Mouse (Mus musculus): ENCODE data around the gene Cib3. TPM values are rescaled to one million over a fixed set of nuclear protein-coding genes. Genes with fewer than 3 reads are reported as not detected.
A peak's percentile ranks its signal among the peaks of the same experiment; 100 is the strongest.

The Cib3 gene
- polyA plus RNA-seq, 1 experiment from 2014 or later = not detected

GRCm38 (mm10) chr8:72160707-72161697 lies 51.6 kb downstream of the Cib3 start, which contains the start of gene Rab8a:
TSS of gene Rab8a (plus strand) at chr8:72161200.
- H3K36me3 ChIP-seq = peaks cover 6% of the 10 kb centered on the region; the same call in 1 of the 2 replicates
- peak within 1 kb of the TSS; percentile 80 for H3K4me2 ChIP-seq (replicated peaks)
- peaks cover 15% of the 10 kb centered on the region for H3K4me1 ChIP-seq
- H3K9ac ChIP-seq (replicated peaks) = peak within 1 kb of the TSS; percentile 94
- H3K27ac ChIP-seq (replicated peaks) = peak within 1 kb of the TSS; percentile 65
- H3K27me3 ChIP-seq = no peaks in the 10 kb centered on the region
- peak; percentile 99 for ATAC-seq (ENCODE audit: low FRiP score, low read depth)
- peak within 1 kb of the TSS; percentile 90 for H3K4me3 ChIP-seq
- WGBS = under 1% methylated on average over 82 of the region's 82 CpGs
- H3K9me3 ChIP-seq = no peaks in the 10 kb centered on the region

DNA sequence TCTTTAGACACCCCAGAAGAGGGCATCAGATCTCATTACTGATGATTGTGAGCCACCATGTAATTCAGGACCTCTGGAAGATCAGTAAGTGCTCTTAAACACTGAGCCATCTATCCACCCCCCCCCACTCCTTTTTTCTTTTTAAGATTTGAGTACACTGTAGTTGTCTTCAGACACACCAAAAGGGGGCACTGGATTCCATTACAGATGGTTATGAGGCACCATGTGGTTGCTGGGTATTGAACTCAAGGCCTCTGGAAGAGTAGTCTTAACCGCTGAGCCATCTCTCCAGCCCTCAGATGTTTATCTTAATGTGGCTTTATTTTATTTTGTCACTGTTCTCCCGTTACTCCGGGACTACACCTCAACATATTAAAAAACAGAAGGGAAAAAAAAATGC lies 52.6 kb downstream of the Cib3 start:
- ATAC-seq (ENCODE audit: low FRiP score, low read depth) = no peak
- H3K4me1 ChIP-seq = peaks cover 15% of the 10 kb centered on the region
- H3K9ac ChIP-seq (replicated peaks) = no peak overlapping the region
- H3K9me3 ChIP-seq = no peaks in the 10 kb centered on the region
- H3K4me3 ChIP-seq = peak overlapping the region; percentile 38
- peak overlapping the region; percentile 52 for H3K4me2 ChIP-seq (replicated peaks)
- H3K27me3 ChIP-seq = no peaks in the 10 kb centered on the region
- peaks cover 6% of the 10 kb centered on the region; the same call in 1 of the 2 replicates for H3K36me3 ChIP-seq
- WGBS = 73% methylated on average over 3 of the region's 3 CpGs
- no peak overlapping the region for H3K27ac ChIP-seq (replicated peaks)

DNA sequence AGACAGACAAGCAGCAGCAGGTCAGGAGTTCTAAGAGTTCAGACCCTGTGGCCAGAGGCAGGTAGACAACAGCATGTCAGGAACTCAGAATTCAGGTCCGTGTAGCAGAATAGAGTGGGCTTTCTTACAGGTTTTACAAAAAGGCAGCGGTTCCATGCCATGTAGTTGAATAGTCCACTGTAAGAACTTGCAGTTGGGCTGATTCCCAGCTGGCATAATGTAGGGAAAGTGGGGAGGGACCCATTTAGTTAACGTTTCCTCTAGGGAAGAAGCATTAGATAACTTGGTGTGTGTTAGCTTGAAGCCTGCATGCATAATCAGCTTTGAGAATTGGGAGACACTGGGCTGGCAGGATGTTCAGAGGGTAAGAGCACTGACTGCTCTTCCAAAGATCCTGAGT lies 53.9 kb downstream of the Cib3 start:
- H3K4me2 ChIP-seq (replicated peaks) = no peak overlapping the region
- ATAC-seq (ENCODE audit: low FRiP score, low read depth) = no peak
- H3K4me3 ChIP-seq = no peak overlapping the region
- no peaks in the 10 kb centered on the region for H3K9me3 ChIP-seq
- no peaks in the 10 kb centered on the region for H3K27me3 ChIP-seq
- H3K36me3 ChIP-seq = 0 out of 2 replicates have a peak, but pooled peaks cover under 1% of the 10 kb centered on the region
- no peak overlapping the region for H3K27ac ChIP-seq (replicated peaks)
- no peak overlapping the region for H3K9ac ChIP-seq (replicated peaks)
- WGBS = 81% methylated on average over 3 of the region's 3 CpGs
- peaks cover 15% of the 10 kb centered on the region for H3K4me1 ChIP-seq

DNA sequence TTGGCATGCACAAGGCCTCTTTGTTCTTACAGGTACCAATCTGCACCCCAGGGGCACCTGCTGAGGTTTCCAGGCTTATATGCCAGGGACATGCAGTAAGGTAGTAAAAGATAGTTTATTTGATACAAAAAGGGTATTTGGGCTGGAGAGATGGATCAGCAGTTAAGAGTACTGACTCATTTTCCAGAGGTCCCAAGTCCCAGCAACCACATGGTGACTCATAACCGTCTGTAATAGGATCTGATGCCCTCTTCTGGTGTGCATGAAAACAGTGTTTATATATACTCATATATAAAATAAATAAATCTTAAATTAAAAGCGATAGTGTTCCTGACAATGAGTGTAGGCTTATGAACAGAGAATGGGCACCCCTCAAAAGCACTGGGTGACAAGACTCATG lies 54.5 kb downstream of the Cib3 start:
- WGBS = 89% methylated on average over 2 of the region's 2 CpGs
- no peak overlapping the region for H3K27ac ChIP-seq (replicated peaks)
- no peaks in the 10 kb centered on the region for H3K9me3 ChIP-seq
- no peak for ATAC-seq (ENCODE audit: low FRiP score, low read depth)
- H3K4me2 ChIP-seq (replicated peaks) = no peak overlapping the region
- H3K4me3 ChIP-seq = no peak overlapping the region
- 0 out of 2 replicates have a peak, but pooled peaks cover 7% of the 10 kb centered on the region for H3K36me3 ChIP-seq
- no peak overlapping the region for H3K9ac ChIP-seq (replicated peaks)
- H3K4me1 ChIP-seq = peaks cover 15% of the 10 kb centered on the region
- no peaks in the 10 kb centered on the region for H3K27me3 ChIP-seq

Other genes starting within 250 kb of the Cib3 start
- gene Cyp4f18, start 203.2 kb downstream of the Cib3 start, polyA plus RNA-seq (2016; fragmentation: Nextera tagmentation; extraction: Ambion mirVana) = 0.63 and 1.2 TPM in 2 replicates
- not detected in 2 replicates for gene Olfr372, start 171.6 kb downstream of the Cib3 start, polyA plus RNA-seq (2016; fragmentation: Nextera tagmentation; extraction: Ambion mirVana)
- not detected in 2 replicates for gene Olfr373, start 129.7 kb downstream of the Cib3 start, polyA plus RNA-seq (2016; fragmentation: Nextera tagmentation; extraction: Ambion mirVana)
- gene Olfr374, start 105.8 kb downstream of the Cib3 start, polyA plus RNA-seq (2016; fragmentation: Nextera tagmentation; extraction: Ambion mirVana) = not detected in 2 replicates
- 415 and 450 TPM in 2 replicates for gene Tpm4, start 77.9 kb downstream of the Cib3 start, polyA plus RNA-seq (2016; fragmentation: Nextera tagmentation; extraction: Ambion mirVana)
- gene Rab8a, start 51.6 kb downstream of the Cib3 start, polyA plus RNA-seq (2016; fragmentation: Nextera tagmentation; extraction: Ambion mirVana) = 113 and 122 TPM in 2 replicates
- gene Hsh2d, start 23.2 kb downstream of the Cib3 start, polyA plus RNA-seq (2016; fragmentation: Nextera tagmentation; extraction: Ambion mirVana) = not detected in 2 replicates
- not detected in 2 replicates for gene Gm11034, start 799 bp upstream of the Cib3 start, polyA plus RNA-seq (2016; fragmentation: Nextera tagmentation; extraction: Ambion mirVana)
- 87.2 and 89.6 TPM in 2 replicates for gene Fam32a, start 6.9 kb upstream of the Cib3 start, polyA plus RNA-seq (2016; fragmentation: Nextera tagmentation; extraction: Ambion mirVana)
- 210 and 211 TPM in 2 replicates for gene Ap1m1, start 27.2 kb upstream of the Cib3 start, polyA plus RNA-seq (2016; fragmentation: Nextera tagmentation; extraction: Ambion mirVana)
- 25.7 and 32.3 TPM in 2 replicates for gene Gm10282, start 92.4 kb upstream of the Cib3 start, polyA plus RNA-seq (2016; fragmentation: Nextera tagmentation; extraction: Ambion mirVana)
- gene Klf2, start 106.2 kb upstream of the Cib3 start, polyA plus RNA-seq (2016; fragmentation: Nextera tagmentation; extraction: Ambion mirVana) = 8.8 and 9.2 TPM in 2 replicates
- 72.9 and 73.2 TPM in 2 replicates for gene Eps15l1, start 208.6 kb upstream of the Cib3 start, polyA plus RNA-seq (2016; fragmentation: Nextera tagmentation; extraction: Ambion mirVana)
- 1.4 and 1.7 TPM in 2 replicates for gene Calr3, start 231.0 kb upstream of the Cib3 start, polyA plus RNA-seq (2016; fragmentation: Nextera tagmentation; extraction: Ambion mirVana)
- 16.4 and 18.2 TPM in 2 replicates for gene 1700030K09Rik, start 231.0 kb upstream of the Cib3 start, polyA plus RNA-seq (2016; fragmentation: Nextera tagmentation; extraction: Ambion mirVana)

Data from midbrain, embryonic 12.5 days (tissue).